Mouse (Mus musculus): ENCODE results near the gene Gm20388. TPM values are rescaled to one million over a fixed set of nuclear protein-coding genes. Genes with fewer than 3 reads are reported as not detected.

Gene Gm20388
- total and polyA plus RNA-seq, 2 experiments from 2014 or later = 17.3 TPM; not detected in 1

GRCm38 (mm10) chr8:120537818-120538396 lies 627.3 kb downstream of the Gm20388 start:
- ATAC-seq (ENCODE audit: insufficient read depth, low read depth) (peak; percentile 19), DNase-seq (ENCODE audit: low spot score) (peak; percentile 64)
- Histone ChIP-seq H3K4me1 (ENCODE audit: control insufficient read depth, insufficient read depth) (peaks cover 40% of the 10 kb centered on the region), H3K4me2 (ENCODE audit: low read depth, low read length) (peak overlapping the region; percentile 92), H3K4me3 (ENCODE audit: low read depth, low read length) (peak overlapping the region; percentile 65), H3K27ac (ENCODE audit: low read depth) (peak overlapping the region; percentile 93), H3K9ac (replicated peaks; ENCODE audit: low read depth, low read length) (peak overlapping the region; percentile 73), H3K36me3 (replicated peaks; ENCODE audit: control insufficient read depth, insufficient read depth, low read length) (no peaks in the 10 kb centered on the region), H3K9me3 (replicated peaks; ENCODE audit: control insufficient read depth, low read length) (no peaks in the 10 kb centered on the region), H3K27me3 (ENCODE audit: control insufficient read depth, insufficient read depth, low read length) (no peaks in the 10 kb centered on the region)
- WGBS = under 1% methylated on average over 31 of the region's 46 CpGs
- TF ChIP-seq EP300 (IDR thresholded peaks at IDR 0.05; ENCODE audit: low read depth) = no peak
- no peak; the same call in 1 of the 2 replicates for TF ChIP-seq CTCF (IDR thresholded peaks at IDR 0.05; ENCODE audit: low read depth)

- WGBS = 5% methylated on average over 35 of the region's 37 CpGs
- Histone ChIP-seq H3K9me3 (replicated peaks; ENCODE audit: control insufficient read depth, low read length) (no peaks in the 10 kb centered on the region), H3K4me1 (ENCODE audit: control insufficient read depth, insufficient read depth) (peaks cover 40% of the 10 kb centered on the region), H3K9ac (replicated peaks; ENCODE audit: low read depth, low read length) (peak overlapping the region; percentile 73), H3K27me3 (ENCODE audit: control insufficient read depth, insufficient read depth, low read length) (no peaks in the 10 kb centered on the region), H3K36me3 (replicated peaks; ENCODE audit: control insufficient read depth, insufficient read depth, low read length) (no peaks in the 10 kb centered on the region), H3K27ac (ENCODE audit: low read depth) (peak overlapping the region; percentile 93), H3K4me2 (ENCODE audit: low read depth, low read length) (peak overlapping the region; percentile 92), H3K4me3 (ENCODE audit: low read depth, low read length) (peak overlapping the region; percentile 65)
- DNase-seq (ENCODE audit: low spot score) = peak; percentile 63
- TF ChIP-seq EP300 (IDR thresholded peaks at IDR 0.05; ENCODE audit: low read depth) (peak; percentile 70; the same call in 1 of the 2 replicates), CTCF (IDR thresholded peaks at IDR 0.05; ENCODE audit: low read depth) (no peak; the same call in 1 of the 2 replicates)
- peak; percentile 6 for ATAC-seq (ENCODE audit: insufficient read depth, low read depth)
Measured at GRCm38 (mm10) chr8:120538397-120539240, 628.0 kb downstream of the Gm20388 start.

GRCm38 (mm10) chr8:120539381-120539774 lies 628.7 kb downstream of the Gm20388 start:
- H3K9me3 ChIP-seq (replicated peaks; ENCODE audit: control insufficient read depth, low read length) = no peaks in the 10 kb centered on the region
- no peaks in the 10 kb centered on the region for H3K36me3 ChIP-seq (replicated peaks; ENCODE audit: control insufficient read depth, insufficient read depth, low read length)
- DNase-seq (ENCODE audit: low spot score) (no peak), ATAC-seq (ENCODE audit: insufficient read depth, low read depth) (no peak)
- H3K27me3 ChIP-seq (ENCODE audit: control insufficient read depth, insufficient read depth, low read length) = no peaks in the 10 kb centered on the region
- H3K4me3 ChIP-seq (ENCODE audit: low read depth, low read length) = peak overlapping the region; percentile 65; the same call in 1 of the 2 replicates
- H3K27ac ChIP-seq (ENCODE audit: low read depth) = peak overlapping the region; percentile 93
- peaks cover 41% of the 10 kb centered on the region for H3K4me1 ChIP-seq (ENCODE audit: control insufficient read depth, insufficient read depth)
- peak overlapping the region; percentile 73; the same call in 1 of the 2 replicates for H3K9ac ChIP-seq (replicated peaks; ENCODE audit: low read depth, low read length)
- peak overlapping the region; percentile 92 for H3K4me2 ChIP-seq (ENCODE audit: low read depth, low read length)
- WGBS = 51% methylated on average over 6 of the region's 6 CpGs
- TF ChIP-seq CTCF (IDR thresholded peaks at IDR 0.05; ENCODE audit: low read depth) = no peak
- TF ChIP-seq EP300 (IDR thresholded peaks at IDR 0.05; ENCODE audit: low read depth) = no peak

- peak overlapping the region; percentile 93 for H3K27ac ChIP-seq (ENCODE audit: low read depth)
- WGBS = 31% methylated on average over 23 of the region's 23 CpGs
- H3K9me3 ChIP-seq (replicated peaks; ENCODE audit: control insufficient read depth, low read length) = no peaks in the 10 kb centered on the region
- H3K4me2 ChIP-seq (ENCODE audit: low read depth, low read length) = peak overlapping the region; percentile 92; the same call in 1 of the 2 replicates
- no peaks in the 10 kb centered on the region for H3K27me3 ChIP-seq (ENCODE audit: control insufficient read depth, insufficient read depth, low read length)
- H3K4me3 ChIP-seq (ENCODE audit: low read depth, low read length) = peak overlapping the region; percentile 65; the same call in 1 of the 2 replicates
- TF ChIP-seq CTCF (IDR thresholded peaks at IDR 0.05; ENCODE audit: low read depth) = no peak
- TF ChIP-seq EP300 (IDR thresholded peaks at IDR 0.05; ENCODE audit: low read depth) = no peak
- H3K4me1 ChIP-seq (ENCODE audit: control insufficient read depth, insufficient read depth) = peaks cover 44% of the 10 kb centered on the region
- ATAC-seq (ENCODE audit: insufficient read depth, low read depth) = no peak
- H3K36me3 ChIP-seq (replicated peaks; ENCODE audit: control insufficient read depth, insufficient read depth, low read length) = no peaks in the 10 kb centered on the region
- 0 out of 2 replicates have a peak overlapping the region, but pooled peaks have one; percentile 73 for H3K9ac ChIP-seq (replicated peaks; ENCODE audit: low read depth, low read length)
- no peak for DNase-seq (ENCODE audit: low spot score)
Measured at GRCm38 (mm10) chr8:120539775-120540625, 629.4 kb downstream of the Gm20388 start.

GRCm38 (mm10) chr8:120542995-120543394 lies 632.4 kb downstream of the Gm20388 start:
- Histone ChIP-seq H3K9ac (replicated peaks; ENCODE audit: low read depth, low read length) (no peak overlapping the region; the same call in 1 of the 2 replicates), H3K36me3 (replicated peaks; ENCODE audit: control insufficient read depth, insufficient read depth, low read length) (no peaks in the 10 kb centered on the region), H3K4me2 (ENCODE audit: low read depth, low read length) (peak overlapping the region; percentile 24; the same call in 1 of the 2 replicates), H3K4me3 (ENCODE audit: low read depth, low read length) (no peak overlapping the region), H3K4me1 (ENCODE audit: control insufficient read depth, insufficient read depth) (peaks cover 58% of the 10 kb centered on the region), H3K27ac (ENCODE audit: low read depth) (peak overlapping the region; percentile 89), H3K27me3 (ENCODE audit: control insufficient read depth, insufficient read depth, low read length) (no peaks in the 10 kb centered on the region), H3K9me3 (replicated peaks; ENCODE audit: control insufficient read depth, low read length) (no peaks in the 10 kb centered on the region)
- TF ChIP-seq EP300 (IDR thresholded peaks at IDR 0.05; ENCODE audit: low read depth) (no peak), CTCF (IDR thresholded peaks at IDR 0.05; ENCODE audit: low read depth) (no peak)
- DNase-seq (ENCODE audit: low spot score) = no peak
- ATAC-seq (ENCODE audit: insufficient read depth, low read depth) = no peak
- 36% methylated on average over 13 of the region's 13 CpGs for whole genome bisulfite sequencing
